Mouse (Mus musculus): ENCODE measurements around the gene Tmem222. TPM values are rescaled to one million over a fixed set of nuclear protein-coding genes. Genes with fewer than 3 reads are reported as not detected.

Gene Tmem222
- polyA plus RNA-seq, 1 experiment, result 120 TPM

DNA sequence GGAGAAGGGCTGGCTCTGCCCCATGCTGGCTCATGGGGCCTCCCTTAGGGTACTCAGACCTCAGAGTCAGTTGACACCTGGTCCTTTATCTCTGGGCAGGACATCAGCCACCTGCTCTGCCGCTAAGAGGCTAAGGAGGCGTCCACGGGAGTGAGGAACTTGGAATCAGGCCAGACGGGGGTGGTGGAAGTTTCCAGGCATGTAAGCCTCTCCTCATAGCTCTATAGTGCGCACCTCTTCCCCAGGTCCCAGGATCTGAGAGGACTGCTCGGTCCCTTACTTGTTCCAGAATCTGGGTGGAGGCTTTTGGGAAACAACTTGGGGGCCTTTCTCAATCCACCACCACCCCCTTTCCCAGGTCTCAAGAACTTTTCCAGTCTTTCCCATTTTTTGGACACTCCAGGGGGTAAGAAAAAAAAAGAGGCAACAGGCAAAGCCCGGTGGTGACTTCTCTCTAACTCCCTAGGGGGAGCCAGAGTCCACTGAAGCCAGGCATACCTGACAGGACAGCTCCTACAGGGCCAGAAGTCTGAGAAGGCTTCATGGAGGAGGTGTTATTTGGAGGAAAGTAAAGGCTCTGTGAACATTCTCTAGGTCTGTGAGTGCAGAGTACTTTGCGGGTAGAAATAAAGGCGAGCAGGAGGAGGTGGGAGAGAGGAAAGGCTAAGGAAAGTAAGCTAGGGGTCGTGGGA, 44.2 kb downstream of the Tmem222 start:
- DNase-seq (ENCODE audit: low read depth), result no peak
- TF ChIP-seq CTCF (IDR thresholded peaks at IDR 0.05; ENCODE audit: borderline replicate concordance, extremely low read depth, insufficient read depth, insufficient read length), result peak; percentile 28; the same call in 1 of the 2 replicates
- TF ChIP-seq POLR2A (IDR thresholded peaks at IDR 0.05; ENCODE audit: borderline replicate concordance, extremely low read depth, insufficient read depth, insufficient read length, poor library complexity, severe bottlenecking), result no peak

- TF ChIP-seq POLR2A (IDR thresholded peaks at IDR 0.05; ENCODE audit: borderline replicate concordance, extremely low read depth, insufficient read depth, insufficient read length, poor library complexity, severe bottlenecking) (no peak), CTCF (IDR thresholded peaks at IDR 0.05; ENCODE audit: borderline replicate concordance, extremely low read depth, insufficient read depth, insufficient read length) (no peak)
- no peak for DNase-seq (ENCODE audit: low read depth)
Observed at GRCm38 (mm10) chr4:133229582-133229981, 48.0 kb downstream of the Tmem222 start.

DNA sequence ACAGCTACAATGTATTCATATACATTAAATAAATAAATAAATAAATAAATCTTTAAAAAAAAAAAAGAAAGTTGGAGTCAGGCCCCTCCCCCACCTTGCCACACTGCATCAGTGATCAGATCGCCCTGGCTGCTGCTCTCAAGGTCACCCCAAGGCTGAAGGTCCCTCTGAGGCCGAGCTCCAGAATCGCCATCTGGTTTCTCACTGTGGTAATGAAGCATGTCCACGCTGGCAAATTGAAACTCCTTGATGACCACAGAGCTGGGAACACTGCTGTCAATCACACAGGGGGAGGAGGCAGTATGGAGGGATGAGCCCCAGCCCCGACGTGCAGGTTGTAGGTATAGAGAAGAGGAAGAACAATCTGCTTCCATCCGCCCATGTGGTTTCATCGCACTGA, 50.0 kb downstream of the Tmem222 start:
- no peak for DNase-seq (ENCODE audit: low read depth)
- TF ChIP-seq CTCF (IDR thresholded peaks at IDR 0.05; ENCODE audit: borderline replicate concordance, extremely low read depth, insufficient read depth, insufficient read length) (no peak), POLR2A (IDR thresholded peaks at IDR 0.05; ENCODE audit: borderline replicate concordance, extremely low read depth, insufficient read depth, insufficient read length, poor library complexity, severe bottlenecking) (no peak)

DNA sequence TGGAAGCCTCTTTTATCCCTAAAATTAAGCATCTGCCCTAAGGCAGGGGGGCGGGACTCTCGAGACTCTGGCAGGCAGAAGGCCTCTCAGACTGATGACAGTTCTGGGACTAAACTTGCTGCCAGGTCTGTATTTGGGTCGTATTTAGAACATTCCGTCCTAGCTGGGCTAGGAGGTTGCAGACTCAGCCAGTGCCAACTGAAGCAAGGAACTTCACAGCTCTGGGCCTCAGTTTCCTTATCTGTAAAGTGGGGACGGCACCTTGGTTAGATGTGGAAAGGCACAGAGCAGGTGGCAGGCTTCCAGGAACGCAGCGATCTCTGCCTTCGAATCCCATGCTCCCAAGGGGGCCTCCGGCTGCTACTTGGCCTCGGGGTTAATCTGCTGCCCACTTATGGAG, 51.5 kb downstream of the Tmem222 start:
- no peak for TF ChIP-seq POLR2A (IDR thresholded peaks at IDR 0.05; ENCODE audit: borderline replicate concordance, extremely low read depth, insufficient read depth, insufficient read length, poor library complexity, severe bottlenecking)
- no peak for TF ChIP-seq CTCF (IDR thresholded peaks at IDR 0.05; ENCODE audit: borderline replicate concordance, extremely low read depth, insufficient read depth, insufficient read length)
- no peak for DNase-seq (ENCODE audit: low read depth)

DNA sequence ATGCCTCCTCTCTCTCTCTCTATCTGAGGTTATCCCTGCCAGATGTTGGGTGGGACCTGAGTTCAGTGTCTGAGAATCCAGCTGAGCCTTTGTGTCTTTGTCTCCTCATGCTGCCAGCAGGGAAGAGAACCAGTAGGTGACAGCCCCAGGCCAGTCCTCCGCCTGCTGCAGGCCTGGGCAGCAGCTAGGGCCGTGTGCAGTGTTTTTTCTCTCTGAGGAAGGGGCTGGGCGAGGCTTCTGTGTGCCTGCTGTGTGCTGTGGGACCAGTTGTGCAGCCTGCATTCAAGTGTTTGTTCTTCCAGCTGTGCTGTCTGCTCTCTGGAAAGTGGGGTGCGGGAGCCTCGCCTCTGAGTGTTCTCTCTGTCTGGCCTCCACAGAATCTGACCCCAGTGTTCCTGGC, 53.7 kb downstream of the Tmem222 start:
- no peak for TF ChIP-seq POLR2A (IDR thresholded peaks at IDR 0.05; ENCODE audit: borderline replicate concordance, extremely low read depth, insufficient read depth, insufficient read length, poor library complexity, severe bottlenecking)
- DNase-seq (ENCODE audit: low read depth), result no peak

GRCm38 (mm10) chr4:133221701-133222100, 55.9 kb downstream of the Tmem222 start:
- TF ChIP-seq POLR2A (IDR thresholded peaks at IDR 0.05; ENCODE audit: borderline replicate concordance, extremely low read depth, insufficient read depth, insufficient read length, poor library complexity, severe bottlenecking), result no peak
- no peak for TF ChIP-seq CTCF (IDR thresholded peaks at IDR 0.05; ENCODE audit: borderline replicate concordance, extremely low read depth, insufficient read depth, insufficient read length)
- DNase-seq (ENCODE audit: low read depth), result no peak

- DNase-seq (ENCODE audit: low read depth), result no peak
Observed at GRCm38 (mm10) chr4:133220656-133221055, 56.9 kb downstream of the Tmem222 start.

GRCm38 (mm10) chr4:133218745-133219144, 58.8 kb downstream of the Tmem222 start:
- no peak for DNase-seq (ENCODE audit: low read depth)
- TF ChIP-seq CTCF (IDR thresholded peaks at IDR 0.05; ENCODE audit: borderline replicate concordance, extremely low read depth, insufficient read depth, insufficient read length) (no peak), POLR2A (IDR thresholded peaks at IDR 0.05; ENCODE audit: borderline replicate concordance, extremely low read depth, insufficient read depth, insufficient read length, poor library complexity, severe bottlenecking) (no peak)

More at GRCm38 (mm10) chr4:133220656-133221055, 56.9 kb downstream of the Tmem222 start:
- no peak for TF ChIP-seq CTCF (IDR thresholded peaks at IDR 0.05; ENCODE audit: borderline replicate concordance, extremely low read depth, insufficient read depth, insufficient read length)
- TF ChIP-seq POLR2A (IDR thresholded peaks at IDR 0.05; ENCODE audit: borderline replicate concordance, extremely low read depth, insufficient read depth, insufficient read length, poor library complexity, severe bottlenecking), result no peak

- peak; percentile 68 for DNase-seq (ENCODE audit: low read depth)
- no peak for TF ChIP-seq POLR2A (IDR thresholded peaks at IDR 0.05; ENCODE audit: borderline replicate concordance, extremely low read depth, insufficient read depth, insufficient read length, poor library complexity, severe bottlenecking)
- TF ChIP-seq CTCF (IDR thresholded peaks at IDR 0.05; ENCODE audit: borderline replicate concordance, extremely low read depth, insufficient read depth, insufficient read length), result peak; percentile 95
Observed at GRCm38 (mm10) chr4:133217641-133218040, 60.0 kb downstream of the Tmem222 start.

Other genes with a start within 250 kb of the Tmem222 start
- 19.0 and 25.5 TPM in 2 replicates for gene Wasf2, start 147.3 kb downstream of the Tmem222 start, polyA plus RNA-seq (2012; rRNA removed)
- 0.74 and 0.85 TPM in 2 replicates for gene Cd164l2, start 65.7 kb downstream of the Tmem222 start, polyA plus RNA-seq (2012; rRNA removed)
- 2.7 and 3.1 TPM in 2 replicates for gene Gpr3, start 65.3 kb downstream of the Tmem222 start, polyA plus RNA-seq (2012; rRNA removed)
- 2.1 and 2.4 TPM in 2 replicates for gene Map3k6, start 37.0 kb downstream of the Tmem222 start, polyA plus RNA-seq (2012; rRNA removed)
- gene Sytl1, start 14.7 kb downstream of the Tmem222 start, polyA plus RNA-seq (2012; rRNA removed), result 1.5 and 2.6 TPM in 2 replicates
- 38.6 and 49.6 TPM in 2 replicates for gene Wdtc1, start 75.7 kb upstream of the Tmem222 start, polyA plus RNA-seq (2012; rRNA removed)
- 23.4 and 33.1 TPM in 2 replicates for gene Slc9a1, start 91.9 kb upstream of the Tmem222 start, polyA plus RNA-seq (2012; rRNA removed)
- gene Tent5b, start 202.3 kb upstream of the Tmem222 start, polyA plus RNA-seq (2012; rRNA removed), result 0.19 and 0.45 TPM in 2 replicates
- gene Trnp1, start 220.8 kb upstream of the Tmem222 start, polyA plus RNA-seq (2012; rRNA removed), result 6.6 and 8.2 TPM in 2 replicates
- gene Kdf1, start 241.2 kb upstream of the Tmem222 start, polyA plus RNA-seq (2012; rRNA removed), result 0.40 and 0.51 TPM in 2 replicates

Measured in brain, embryonic 14.5 days (tissue).